Mouse (Mus musculus) kidney, adult 2 months (tissue): ENCODE results near the gene Myo1a.

ENCODE experiments used
- CTCF ChIP-seq: fragments of 200-500 bp; conservative IDR thresholded peaks from 2 replicates; pipeline ENCODE4 v1.5.1; 2011; ENCODE audit warnings: low read depth, mild to moderate bottlenecking, control low read depth, low read length, moderate library complexity, mixed read lengths; ENCODE audit not compliant: insufficient read depth, insufficient read length
- POLR2A ChIP-seq: fragments of 200-500 bp; IDR thresholded peaks from one replicate; pipeline ENCODE4 v1.6.1; 2011; ENCODE audit warnings: low read depth, low read length, control low read depth

DNA sequence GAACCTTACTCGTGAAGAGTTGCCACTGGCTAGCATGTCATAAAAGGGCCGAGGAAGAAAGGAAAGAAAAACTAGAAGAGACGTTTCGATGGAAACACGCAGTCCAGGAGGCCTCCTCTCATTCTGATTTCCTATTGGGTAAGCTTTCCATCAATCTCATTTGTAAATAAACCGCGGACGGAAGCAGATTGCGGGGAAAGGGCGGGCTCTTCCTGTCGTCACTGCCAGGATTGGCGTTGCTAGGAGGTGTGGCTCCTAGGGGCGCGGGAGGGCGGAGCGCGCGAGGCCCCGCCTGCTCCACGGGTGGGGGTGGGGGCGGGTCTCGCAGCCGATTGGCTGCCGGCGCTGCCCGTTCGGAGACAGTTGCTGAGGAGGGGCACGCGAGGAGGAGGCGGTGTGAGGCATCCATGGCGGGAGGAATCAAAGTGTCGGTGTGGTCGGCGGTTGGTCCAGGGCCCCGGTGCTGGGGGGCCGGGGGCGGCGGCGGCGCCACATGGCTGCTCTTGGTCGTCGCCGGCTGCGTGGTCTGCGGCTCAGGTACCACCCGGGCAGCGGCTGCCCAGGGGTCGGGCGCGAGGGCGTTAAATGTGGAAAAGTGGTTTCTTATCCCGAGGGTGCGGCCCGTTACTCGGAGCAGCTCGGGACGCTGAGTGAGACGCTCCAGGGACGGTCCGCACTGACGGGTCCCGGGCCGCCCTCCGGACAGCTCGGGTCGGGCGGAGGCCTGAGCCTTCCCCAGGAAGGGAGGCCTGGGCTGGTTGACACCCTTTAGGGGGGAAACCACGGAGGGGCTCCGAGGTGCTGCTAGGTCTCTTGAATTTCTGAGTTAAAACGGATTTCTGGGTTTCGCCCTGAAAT lies 28.1 kb upstream of the Myo1a start:
- TF ChIP-seq CTCF (no peak), POLR2A (no peak)
